Mouse (Mus musculus): ENCODE data around the gene Card11.

Card11 gene

DNA sequence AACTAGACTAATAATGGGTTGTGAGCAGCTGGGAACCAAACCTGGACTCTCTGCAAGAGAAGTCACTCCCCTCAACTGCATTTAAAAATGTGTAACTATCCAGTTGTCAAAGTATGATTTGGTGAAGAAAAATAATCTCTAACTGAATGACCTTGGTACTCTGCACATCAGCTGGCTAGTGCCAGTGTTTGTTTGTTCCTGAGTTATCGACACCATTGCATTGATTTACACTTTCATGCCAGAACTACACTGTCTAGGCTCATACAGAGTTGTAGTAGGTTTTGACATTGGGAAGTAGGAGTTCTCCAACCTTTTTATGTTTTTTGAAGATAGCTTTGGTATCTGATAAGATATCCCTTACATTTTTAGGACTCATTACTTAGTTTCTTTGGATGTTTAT is 81.9 kb downstream of the Card11 start:
- DNase-seq (ENCODE audit: low spot score in 2 of 2) = no peak

DNA sequence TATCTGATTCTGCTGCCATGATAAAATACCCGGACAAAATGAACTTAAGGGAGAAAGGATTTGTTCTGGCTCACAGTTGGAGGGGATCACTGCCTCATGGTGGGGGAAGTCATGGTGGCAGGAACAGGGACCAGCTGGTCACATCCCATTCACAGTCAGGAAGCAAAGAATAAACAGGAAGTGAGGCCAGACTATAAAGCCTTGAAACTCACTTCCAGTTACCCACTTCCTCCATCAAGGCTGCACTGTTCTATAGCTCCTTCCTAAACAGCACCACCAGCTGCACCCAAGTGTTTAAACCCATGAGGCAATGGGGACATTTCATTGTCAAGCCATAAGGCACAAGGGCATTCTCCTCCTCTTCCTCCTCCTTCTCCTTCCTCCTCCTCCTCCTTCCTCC is 82.6 kb downstream of the Card11 start:
- DNase-seq (ENCODE audit: low spot score in 2 of 2) = no peak

GRCm38 (mm10) chr5:140910841-140911240 is 89.5 kb downstream of the Card11 start:
- DNase-seq (ENCODE audit: low spot score in 2 of 2) = no peak

DNA sequence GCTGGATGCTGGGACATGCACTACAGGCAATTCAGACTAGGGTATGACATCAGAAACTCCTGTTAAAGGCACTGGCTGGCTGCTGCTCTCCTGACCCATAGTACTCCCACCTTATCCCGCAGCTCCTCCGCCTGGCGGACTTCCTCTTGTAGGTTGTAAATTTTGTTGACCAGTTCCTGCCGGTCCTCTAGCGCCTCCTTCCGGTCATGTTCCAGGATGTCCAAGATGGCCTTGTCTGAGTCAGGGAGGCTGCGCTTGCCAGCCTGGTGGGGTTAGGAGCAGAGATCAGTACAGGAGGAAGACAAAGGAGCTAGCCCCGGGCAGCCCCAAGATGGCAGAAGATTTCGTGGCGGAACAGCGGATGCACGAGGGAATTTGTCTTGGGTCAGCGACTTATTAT is 99.5 kb downstream of the Card11 start:
- no peak for DNase-seq (ENCODE audit: low spot score in 2 of 2)

- DNase-seq (ENCODE audit: low spot score in 2 of 2) = no peak
Measured at GRCm38 (mm10) chr5:140891080-140891479, 109.3 kb downstream of the Card11 start.

DNA sequence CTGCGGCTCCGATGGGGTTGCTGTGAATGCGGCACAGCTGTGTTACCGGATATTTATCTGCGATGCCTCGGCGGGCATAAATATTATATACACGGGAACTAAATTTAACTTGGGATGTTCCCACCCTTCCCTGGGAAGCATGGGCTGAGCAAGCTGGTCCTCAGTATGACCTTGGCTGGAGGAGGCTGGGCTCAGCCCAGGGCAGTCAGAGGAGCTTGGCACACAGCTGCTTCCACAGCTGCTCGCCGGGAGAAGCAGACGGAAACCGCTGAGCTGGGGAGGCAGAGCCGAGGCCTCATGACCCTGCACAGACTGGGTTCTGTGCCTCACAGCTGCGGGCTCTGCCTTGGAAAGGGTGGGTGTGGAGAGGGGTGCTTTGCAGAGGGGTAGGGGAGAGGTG is 110.3 kb downstream of the Card11 start:
- no peak for DNase-seq (ENCODE audit: low spot score in 2 of 2)

DNA sequence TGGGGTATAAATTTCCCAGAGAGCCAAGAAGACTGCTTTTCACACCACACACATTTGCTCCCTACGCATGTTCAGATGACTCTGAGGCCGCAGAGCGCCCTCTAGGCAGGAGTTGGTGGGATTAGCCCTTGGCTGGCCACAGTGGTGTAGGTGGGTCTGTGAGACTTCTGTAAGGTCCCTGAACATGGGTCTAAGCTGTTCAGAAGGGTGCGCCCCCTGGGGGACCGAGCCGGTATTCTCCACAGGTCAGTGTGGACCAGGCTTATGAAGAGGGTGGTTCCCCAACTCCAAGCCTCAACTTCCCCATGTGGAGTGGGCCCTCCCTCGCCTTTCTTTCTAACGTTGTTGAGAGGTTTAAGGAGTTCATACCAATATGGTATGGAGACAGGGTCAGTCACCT is 110.8 kb downstream of the Card11 start:
- DNase-seq (ENCODE audit: low spot score in 2 of 2) = peak in 1 of 2 experiments; percentile 45

DNA sequence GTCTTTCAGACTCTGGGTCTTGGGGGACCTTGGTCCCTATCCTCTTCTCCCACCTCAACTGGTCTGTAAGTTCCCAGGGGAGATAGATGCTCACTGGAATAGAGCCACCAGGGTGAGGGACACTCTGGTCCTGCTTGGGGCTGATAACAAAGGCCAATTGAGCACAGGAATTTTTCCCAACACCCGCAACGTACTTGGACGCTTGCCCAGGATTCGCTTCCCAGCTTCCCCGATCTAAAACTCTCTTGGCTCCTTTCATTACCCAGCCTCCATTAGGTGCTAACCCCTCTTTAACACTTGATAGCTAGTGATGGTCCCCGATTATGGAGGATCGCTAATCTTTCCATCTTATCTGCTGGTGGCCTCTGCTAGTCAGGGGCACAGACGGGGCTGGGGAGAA is 112.5 kb downstream of the Card11 start:
- DNase-seq (ENCODE audit: low spot score in 2 of 2) = no peak

DNA sequence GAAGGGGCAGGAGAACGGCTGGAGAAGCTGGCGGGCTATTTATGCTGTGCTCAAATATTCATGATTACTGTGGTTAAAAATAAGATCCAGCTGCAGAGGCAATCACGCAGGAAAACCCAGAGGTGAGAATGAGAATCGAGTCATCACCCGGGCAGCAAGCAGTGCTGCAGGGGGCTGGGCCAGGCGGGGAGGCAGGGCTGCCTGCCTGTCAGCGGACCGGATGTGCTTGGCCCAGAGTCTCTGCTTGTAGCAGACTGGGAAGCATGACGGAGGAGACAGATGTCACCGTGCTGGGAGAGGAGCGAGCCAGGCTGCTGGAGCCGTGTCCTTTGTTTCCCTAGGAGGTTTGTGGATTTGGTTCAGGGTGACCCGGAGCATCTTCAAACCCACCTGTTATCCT is 115.4 kb downstream of the Card11 start:
- no peak for DNase-seq (ENCODE audit: low spot score in 2 of 2)

DNA sequence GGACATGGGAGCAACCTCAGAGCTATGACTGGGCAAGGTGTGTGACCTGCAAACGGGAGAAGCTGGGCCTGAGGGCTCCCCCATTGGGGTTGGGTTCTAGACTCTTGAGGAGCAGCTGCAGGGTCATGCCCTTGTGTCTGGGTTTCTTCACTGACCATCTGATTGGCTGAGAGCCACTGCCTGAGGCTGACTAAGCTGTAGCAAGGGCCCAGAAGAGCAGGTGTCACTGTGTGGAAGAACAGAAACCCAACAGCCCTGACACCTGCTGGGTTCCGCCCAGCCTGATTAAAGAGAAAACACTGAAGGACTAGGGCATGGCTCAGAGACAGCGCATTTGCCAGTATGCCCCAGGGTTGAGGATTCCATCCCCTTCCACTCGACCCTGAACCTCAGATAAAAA is 118.0 kb downstream of the Card11 start:
- DNase-seq (ENCODE audit: low spot score in 2 of 2) = no peak

DNA sequence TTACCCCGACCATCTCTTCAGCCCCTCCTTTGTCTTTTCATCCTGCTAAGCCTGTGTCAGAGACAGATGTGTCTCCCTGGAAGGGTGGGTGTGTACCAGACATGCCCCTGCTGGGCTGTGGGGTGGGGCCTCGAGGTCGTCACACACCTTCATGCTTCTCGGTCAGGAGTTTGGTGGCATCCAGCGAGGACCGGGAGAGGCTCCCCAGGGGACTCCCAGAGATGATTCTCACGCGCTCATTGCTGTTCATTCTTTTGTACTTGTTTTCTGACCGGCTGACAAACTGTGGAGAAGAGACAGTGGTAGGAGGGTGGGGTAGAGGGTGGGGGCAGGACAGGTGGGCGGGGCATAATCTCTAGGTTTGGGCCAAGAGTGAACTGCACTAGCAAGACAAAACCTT is 120.2 kb downstream of the Card11 start:
- DNase-seq (ENCODE audit: low spot score in 2 of 2) = no peak

- DNase-seq (ENCODE audit: low spot score in 2 of 2) = no peak
Measured at GRCm38 (mm10) chr5:140878644-140879043, 121.7 kb downstream of the Card11 start.

- no peak for DNase-seq (ENCODE audit: low spot score in 2 of 2)
Measured at GRCm38 (mm10) chr5:140873736-140874307, 126.6 kb downstream of the Card11 start.

GRCm38 (mm10) chr5:140873039-140873551 is 127.3 kb downstream of the Card11 start:
- DNase-seq (ENCODE audit: low spot score in 2 of 2) = no peak

DNA sequence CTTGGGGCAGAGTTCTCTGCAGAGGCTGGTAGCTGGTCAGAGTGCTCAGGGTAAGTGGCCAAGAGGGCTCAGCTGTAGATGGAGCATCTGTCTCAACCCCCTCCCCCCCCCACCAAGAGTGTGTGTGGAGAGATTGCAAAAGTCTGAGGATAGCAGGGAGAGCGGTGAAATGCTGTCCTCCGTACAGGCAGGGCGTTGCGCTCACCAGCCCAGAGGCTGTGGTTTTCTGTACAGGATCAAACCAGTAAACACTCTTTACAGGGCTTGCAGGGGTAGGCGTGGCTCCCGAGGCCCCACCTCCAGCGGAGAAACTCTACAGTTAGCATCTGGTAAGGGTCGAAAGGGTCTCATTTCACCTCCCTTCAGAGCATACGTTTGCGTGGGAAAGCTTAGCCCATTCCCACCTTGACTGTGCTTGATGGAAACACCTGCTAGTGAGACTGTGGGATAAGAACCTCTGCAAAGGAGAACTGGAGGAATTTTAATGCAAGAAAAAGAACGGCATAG is 127.8 kb downstream of the Card11 start:
- no peak for DNase-seq (ENCODE audit: low spot score in 2 of 2)

DNA sequence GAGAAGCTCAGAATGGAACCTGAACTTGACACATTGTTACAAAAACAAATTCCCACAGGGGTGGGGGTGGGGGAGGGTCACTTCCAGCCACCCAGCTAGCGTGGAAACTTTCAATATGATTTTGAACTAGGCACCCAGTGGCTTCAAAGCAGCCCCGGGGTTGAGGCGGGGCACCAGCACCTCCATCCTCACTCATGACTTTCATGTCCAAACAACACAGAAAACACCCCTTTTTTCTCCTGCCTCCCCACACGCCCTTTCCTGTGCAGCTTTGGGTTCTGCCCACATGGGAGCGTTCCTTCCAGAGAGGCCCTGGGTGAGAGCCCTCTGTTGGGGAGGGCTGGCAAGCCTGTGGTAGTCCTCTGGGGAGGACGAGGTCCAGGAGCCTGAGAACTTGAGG is 129.1 kb downstream of the Card11 start:
- DNase-seq (ENCODE audit: low spot score in 2 of 2) = no peak

DNA sequence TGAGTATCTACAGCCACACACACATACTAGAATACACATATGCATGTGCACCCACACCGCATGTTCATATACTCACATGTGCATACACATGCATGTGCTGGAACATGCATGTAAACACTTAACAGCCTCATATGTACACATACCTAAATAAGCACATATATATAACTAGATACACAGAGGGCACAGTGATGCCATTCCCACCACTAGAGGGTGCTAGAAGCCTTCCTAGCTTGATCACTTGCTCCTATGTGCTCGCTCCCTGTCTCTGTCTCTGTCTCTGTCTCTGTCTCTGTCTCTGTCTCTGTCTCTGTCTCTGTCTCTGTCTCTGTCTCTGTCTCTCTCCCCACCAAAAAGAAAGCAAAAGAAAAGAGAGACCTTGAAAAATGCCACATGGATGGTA is 131.3 kb downstream of the Card11 start:
- DNase-seq (ENCODE audit: low spot score in 2 of 2) = peak; percentile 41 to 48

GRCm38 (mm10) chr5:140859730-140860129 is 140.7 kb downstream of the Card11 start:
- DNase-seq (ENCODE audit: low spot score in 2 of 2) = no peak

- no peak for DNase-seq (ENCODE audit: low spot score in 2 of 2)
Measured at GRCm38 (mm10) chr5:140858335-140858734, 142.0 kb downstream of the Card11 start.

- DNase-seq (ENCODE audit: low spot score in 2 of 2) = no peak
Measured at GRCm38 (mm10) chr5:140857432-140858154, 142.8 kb downstream of the Card11 start.

DNA sequence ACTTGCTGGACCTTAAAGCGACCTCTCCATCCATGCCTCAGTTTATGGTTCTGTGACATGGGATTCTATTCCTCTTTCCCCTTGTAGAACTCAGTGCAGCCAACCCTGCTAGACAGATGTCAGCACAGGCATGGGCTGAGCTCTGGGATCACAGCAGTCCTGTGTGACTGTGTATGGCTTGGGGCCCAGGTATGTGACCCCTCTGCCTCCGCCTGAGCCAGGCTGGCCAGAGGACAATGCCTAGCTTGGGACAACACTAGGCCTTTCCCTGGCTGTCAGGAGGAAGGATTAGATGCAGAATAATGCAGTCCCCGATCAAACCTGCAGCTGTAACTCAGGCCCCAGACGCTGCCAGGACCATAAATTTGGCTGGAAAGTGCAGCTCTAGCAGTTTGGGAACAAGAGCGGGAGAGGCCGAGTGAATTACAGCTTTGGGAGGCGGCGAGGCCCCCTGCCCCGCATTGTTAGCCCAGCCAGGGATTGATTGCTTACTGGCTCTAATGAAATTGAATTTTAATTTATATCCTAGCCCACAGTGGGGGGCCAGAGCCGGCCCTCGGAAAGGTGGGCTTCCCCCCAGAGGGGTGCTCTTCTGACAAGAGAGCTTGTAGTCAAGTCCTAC is 144.4 kb downstream of the Card11 start:
- DNase-seq (ENCODE audit: low spot score in 2 of 2) = no peak

DNA sequence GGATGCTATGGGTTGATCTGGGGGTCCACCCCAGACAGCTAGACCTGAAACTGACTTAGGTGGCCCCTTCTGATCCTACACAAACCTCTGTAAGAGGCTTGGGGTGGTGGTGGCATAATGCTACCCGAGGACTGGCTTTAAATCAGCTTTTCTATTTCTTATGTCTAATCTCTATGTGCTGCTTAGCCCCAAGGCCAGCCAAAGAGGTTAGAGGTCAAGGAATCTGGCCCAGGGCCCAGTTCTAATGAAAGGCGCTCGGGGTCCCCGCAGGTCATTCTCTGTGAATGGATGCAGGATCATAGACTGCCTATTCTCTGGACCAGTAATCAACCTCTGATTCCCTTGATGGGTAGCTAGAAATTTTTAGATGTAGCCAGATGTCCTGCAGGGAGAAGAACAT is 145.7 kb downstream of the Card11 start:
- DNase-seq (ENCODE audit: low spot score in 2 of 2) = no peak

DNA sequence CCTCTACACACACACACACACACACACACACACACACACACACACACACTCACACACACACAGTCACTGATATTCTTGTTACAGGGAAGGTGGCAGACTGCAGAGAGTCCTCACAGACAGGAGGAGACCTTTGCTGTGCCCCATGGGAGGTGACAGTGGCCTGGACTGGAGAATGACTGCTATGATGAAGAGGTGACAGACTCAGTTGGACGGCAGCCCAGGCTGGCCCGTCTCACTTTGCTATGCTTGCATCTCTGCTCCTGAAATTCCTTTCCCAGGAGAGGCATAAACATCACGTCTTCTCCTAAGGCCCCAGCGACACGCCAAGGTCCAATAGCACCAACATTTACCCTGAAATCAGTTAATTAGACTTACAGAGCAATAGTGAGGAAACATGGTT is 146.7 kb downstream of the Card11 start:
- no peak for DNase-seq (ENCODE audit: low spot score in 2 of 2)

All from frontal cortex, postnatal 25 days (tissue).